Mouse (Mus musculus) small intestine, adult 2 months (tissue): Measurements from ENCODE around the gene Sdhc.

ENCODE experiments used
- CTCF ChIP-seq: fragments of 200-500 bp; IDR thresholded peaks from 2 replicates; pipeline ENCODE4 v1.5.1; 2012; ENCODE audit warnings: low read depth, mild to moderate bottlenecking, control low read depth, inconsistent platforms, low read length, moderate library complexity, mixed read lengths; ENCODE audit not compliant: insufficient replicate concordance, insufficient read length; ENCODE audit errors: extremely low read depth
- POLR2A ChIP-seq: fragments of 200-500 bp; IDR thresholded peaks from 2 replicates; pipeline ENCODE4 v1.6.1; 2012; ENCODE audit warnings: low read depth, mild to moderate bottlenecking, control low read depth, inconsistent platforms, low read length, moderate library complexity

DNA sequence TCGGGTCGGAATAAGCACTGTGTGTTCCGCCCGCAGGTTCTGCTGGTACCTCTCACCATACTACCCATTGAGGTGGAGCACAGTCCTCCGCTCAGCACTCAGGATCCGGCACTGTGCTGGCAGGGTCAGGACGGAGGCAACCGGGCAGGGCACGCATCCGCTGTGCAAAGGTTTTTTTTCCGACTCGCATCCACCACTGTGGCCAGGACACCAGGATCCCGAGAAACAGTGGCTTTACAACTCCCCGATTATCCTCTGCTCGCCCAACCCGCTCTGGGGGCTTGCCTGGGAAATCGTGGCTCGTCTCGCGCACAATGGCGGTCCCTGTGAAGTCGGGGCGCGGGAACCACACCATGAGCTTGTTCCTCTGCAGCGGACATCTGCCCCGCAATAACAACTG lies 64.7 kb downstream of the Sdhc start:
- TF ChIP-seq CTCF (no peak), POLR2A (no peak)
